Mouse (Mus musculus) kidney, postnatal 4 days (tissue): ENCODE measurements at regions not wholly inside any gene's neighbourhood (a gene's known extent, or its start where the extent isn't known, plus 50 kb on each side); places are given as distances from the start of the nearest gene placed in this dataset.
A peak's percentile ranks its signal among the peaks of the same experiment; 100 is the strongest.

Source experiments
- DNase-seq, 2 experiments: peaks; one replicate each; pipeline ENCODE4 v3.0.0; 2021; ENCODE audit warnings: mixed read lengths in 2 of 2

- DNase-seq, result peak; percentile 29 to 44
These were observed 63.6 kb upstream of the Dcx start for GRCm38 (mm10) chrX:143996716-143997115.
